Mouse (Mus musculus): ENCODE measurements at regions not wholly inside any gene's neighbourhood (a gene's known extent, or its start where the extent isn't known, plus 50 kb on each side); places are given as distances from the start of the nearest gene placed in this dataset.

DNA sequence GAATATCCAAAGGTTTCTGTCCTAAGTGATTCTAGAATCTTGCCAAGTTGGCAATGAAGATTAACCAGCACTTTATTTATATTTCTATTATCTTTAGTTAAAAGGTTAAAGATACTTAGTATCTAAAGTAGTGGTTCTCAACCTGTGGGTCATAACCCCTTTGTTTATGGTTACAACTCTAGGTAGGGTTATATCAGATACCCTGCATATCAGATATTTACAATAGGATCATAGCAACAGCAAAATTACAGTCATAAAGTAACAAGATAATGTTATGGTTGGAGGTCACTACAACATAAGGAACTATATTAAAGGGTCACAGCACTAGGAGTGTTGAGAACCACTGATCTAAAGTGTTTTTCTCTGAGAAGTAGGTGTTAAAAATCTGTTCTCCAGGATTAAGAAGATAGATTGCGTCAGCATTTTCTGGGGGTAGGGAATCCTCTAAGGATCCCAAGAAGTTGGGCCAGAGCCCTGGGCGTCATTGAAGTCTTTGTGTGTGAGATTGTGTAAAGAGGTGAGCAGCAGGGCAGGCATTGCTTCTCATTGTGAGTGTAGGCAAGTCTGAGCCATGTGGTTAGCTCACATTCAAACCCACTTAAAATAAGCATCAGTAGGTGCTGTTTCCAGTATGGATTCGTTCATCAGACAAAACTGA lies 201.6 kb downstream of the Klf6 start:
- Histone ChIP-seq H3K27ac (no peak overlapping the region), H3K36me3 (no peaks in the 10 kb centered on the region), H3K27me3 (ENCODE audit: insufficient read depth, poor library complexity, severe bottlenecking) (no peaks in the 10 kb centered on the region), H3K4me3 (no peak overlapping the region), H3K9me3 (no peaks in the 10 kb centered on the region), H3K4me1 (peaks cover 3% of the 10 kb centered on the region; the same call in 1 of the 2 replicates)
- WGBS: 73% methylated on average over 3 of the region's 3 CpGs
- DNase-seq (ENCODE audit: low spot score): no peak

DNA sequence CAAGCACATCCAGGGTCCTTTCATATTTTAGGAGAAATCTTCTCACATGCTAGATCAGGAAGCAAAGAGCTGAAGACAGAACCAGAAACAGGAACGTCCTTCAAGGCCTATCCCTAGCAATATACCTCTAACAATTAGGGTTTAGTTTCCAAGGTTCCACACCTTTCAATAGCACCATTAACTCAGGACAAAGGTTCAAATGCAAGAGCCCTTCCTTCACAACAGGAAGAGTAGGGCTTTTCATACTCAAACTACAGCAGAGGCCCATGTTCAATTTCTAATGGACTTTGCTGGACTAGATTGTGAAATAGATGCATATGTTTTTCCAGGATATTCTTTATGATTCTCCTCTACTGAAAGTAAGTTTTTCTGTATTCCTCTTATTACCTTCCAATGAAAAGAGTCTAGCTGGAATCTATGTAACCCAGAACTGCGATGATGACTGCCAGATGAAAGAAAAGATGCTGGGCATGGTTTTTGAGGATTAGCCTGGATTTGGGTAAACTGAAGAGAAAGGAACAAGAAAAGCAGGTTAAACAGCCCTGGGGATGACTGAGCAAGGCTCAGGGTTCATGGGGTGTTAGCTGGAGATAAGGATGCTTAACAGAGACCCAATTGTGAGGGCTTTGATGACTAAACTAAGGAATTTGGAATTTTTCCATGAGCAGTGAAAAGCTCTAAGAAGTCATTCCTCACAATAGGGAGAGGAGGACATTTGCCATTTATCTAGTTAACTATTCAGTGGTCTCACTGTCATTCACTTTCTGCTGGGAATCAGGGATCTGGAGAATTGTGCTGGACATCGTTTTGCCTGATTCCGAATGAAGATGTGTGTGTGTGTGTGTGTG lies 215.9 kb downstream of the Klf6 start:
- 79% methylated on average over 4 of the region's 4 CpGs for WGBS
- no peak for DNase-seq (ENCODE audit: low spot score)
- no peaks in the 10 kb centered on the region for H3K27me3 ChIP-seq (ENCODE audit: insufficient read depth, poor library complexity, severe bottlenecking)

DNA sequence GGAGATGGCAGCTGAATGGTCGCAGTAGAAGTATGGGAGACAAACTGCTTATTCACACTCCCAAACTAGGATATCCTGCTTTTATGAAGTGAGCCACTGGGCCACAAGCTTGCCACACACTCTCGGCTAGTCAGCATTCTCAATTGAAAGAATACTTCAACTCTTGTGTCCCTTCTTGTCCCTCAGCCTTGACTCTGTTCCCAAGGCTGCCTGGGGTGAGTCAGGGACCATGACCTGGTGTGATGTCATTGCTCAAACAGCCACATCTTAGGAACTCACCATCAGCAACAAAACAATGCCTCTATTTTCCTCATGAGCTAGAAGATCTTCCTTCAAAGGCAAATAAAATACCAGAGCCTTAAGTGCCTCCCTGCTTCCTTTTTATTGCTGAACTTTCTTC lies 224.6 kb downstream of the Klf6 start:
- Histone ChIP-seq H3K9me3 (no peaks in the 10 kb centered on the region), H3K27ac (no peak overlapping the region), H3K27me3 (ENCODE audit: insufficient read depth, poor library complexity, severe bottlenecking) (no peaks in the 10 kb centered on the region), H3K36me3 (no peaks in the 10 kb centered on the region), H3K4me1 (no peaks in the 10 kb centered on the region), H3K4me3 (no peak overlapping the region)
- 61% methylated on average over 2 of the region's 2 CpGs for WGBS
- no peak for DNase-seq (ENCODE audit: low spot score)

More for the DNA sequence above, 215.9 kb downstream of the Klf6 start:
- no peaks in the 10 kb centered on the region for H3K9me3 ChIP-seq
- no peaks in the 10 kb centered on the region for H3K36me3 ChIP-seq
- no peak overlapping the region for H3K4me3 ChIP-seq
- H3K4me1 ChIP-seq: no peaks in the 10 kb centered on the region
- no peak overlapping the region for H3K27ac ChIP-seq

DNA sequence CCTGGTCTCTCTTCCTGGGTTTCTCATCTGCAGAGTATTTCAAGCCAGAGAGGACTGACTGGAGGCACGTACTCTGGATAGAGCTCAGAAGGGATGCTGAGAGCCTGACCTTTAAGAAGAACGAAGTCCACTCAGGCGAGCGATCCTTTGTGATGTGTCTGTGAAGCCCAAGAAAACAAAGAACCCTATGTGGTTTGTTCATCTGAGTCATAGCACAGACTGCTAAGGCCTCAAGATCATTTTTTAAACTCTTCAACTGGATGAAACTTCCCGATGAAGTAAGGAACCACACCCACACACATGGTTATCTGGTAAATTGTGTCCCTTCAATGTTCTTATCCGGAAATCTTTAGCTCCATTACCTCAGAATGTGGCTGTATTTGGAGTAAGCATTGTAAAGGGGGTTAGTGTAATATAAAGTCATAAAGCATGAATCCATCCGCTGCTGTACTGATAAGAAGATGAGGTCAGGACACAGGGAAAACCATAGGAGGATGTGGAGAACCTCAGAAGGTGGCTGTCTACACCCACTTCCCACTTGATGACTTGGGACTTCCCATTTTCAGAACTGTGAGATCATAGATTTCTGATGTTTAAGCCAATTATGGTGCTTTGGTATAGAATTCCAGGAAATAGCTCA lies 247.9 kb downstream of the Klf6 start:
- no peaks in the 10 kb centered on the region for H3K4me1 ChIP-seq
- H3K9me3 ChIP-seq: no peaks in the 10 kb centered on the region
- no peaks in the 10 kb centered on the region for H3K27me3 ChIP-seq (ENCODE audit: insufficient read depth, poor library complexity, severe bottlenecking)
- no peaks in the 10 kb centered on the region for H3K36me3 ChIP-seq
- no peak overlapping the region for H3K4me3 ChIP-seq
- WGBS: 77% methylated on average over 7 of the region's 7 CpGs
- no peak for DNase-seq (ENCODE audit: low spot score)
- H3K27ac ChIP-seq: no peak overlapping the region

DNA sequence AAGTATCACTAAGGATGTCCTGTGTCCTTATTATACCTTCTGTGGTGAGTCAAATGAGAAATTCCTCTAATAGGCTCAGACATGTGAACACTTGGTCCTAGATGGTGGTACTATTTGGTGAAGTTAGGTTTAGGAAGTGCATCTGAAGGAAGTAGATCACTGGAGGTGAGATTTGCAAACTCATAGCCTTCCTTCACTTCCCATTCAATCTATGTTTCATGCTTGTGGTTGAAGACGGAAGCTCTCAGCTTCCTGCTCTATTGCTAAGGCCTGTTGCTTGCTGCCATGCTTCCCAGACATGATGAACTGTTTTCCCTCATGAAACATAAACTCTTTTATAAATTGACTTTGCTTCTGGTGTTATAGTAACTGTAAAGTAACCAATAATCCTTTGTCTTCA lies 258.4 kb downstream of the Klf6 start:
- 86% methylated on average over 1 of the region's 1 CpGs for WGBS
- no peak for DNase-seq (ENCODE audit: low spot score)
- H3K4me3 ChIP-seq: no peak overlapping the region
- no peaks in the 10 kb centered on the region for H3K27me3 ChIP-seq (ENCODE audit: insufficient read depth, poor library complexity, severe bottlenecking)
- no peak overlapping the region for H3K27ac ChIP-seq
- H3K36me3 ChIP-seq: no peaks in the 10 kb centered on the region
- no peaks in the 10 kb centered on the region for H3K9me3 ChIP-seq
- no peaks in the 10 kb centered on the region for H3K4me1 ChIP-seq

DNA sequence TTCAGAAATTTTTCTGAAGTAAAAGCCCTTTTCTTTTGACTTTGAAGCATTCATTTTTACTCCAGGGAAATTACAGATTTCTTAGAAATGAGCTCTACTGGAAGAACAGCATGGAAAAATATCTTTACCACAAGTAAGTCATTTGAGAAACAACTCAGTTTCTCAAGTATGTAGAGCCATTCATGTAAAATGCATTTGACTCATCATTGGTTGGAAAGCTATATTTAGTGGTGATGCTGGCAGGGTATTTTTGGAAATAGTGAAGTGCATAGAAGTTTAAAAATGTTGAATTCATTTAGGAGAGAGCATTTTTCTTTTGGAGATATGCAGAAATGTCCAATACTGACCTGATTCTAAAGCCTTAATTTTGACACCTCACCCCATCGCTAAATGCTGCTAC lies 266.0 kb downstream of the Klf6 start:
- Histone ChIP-seq H3K27ac (no peak overlapping the region), H3K4me3 (no peak overlapping the region), H3K36me3 (no peaks in the 10 kb centered on the region), H3K9me3 (no peaks in the 10 kb centered on the region), H3K27me3 (ENCODE audit: insufficient read depth, poor library complexity, severe bottlenecking) (no peaks in the 10 kb centered on the region), H3K4me1 (peaks cover 4% of the 10 kb centered on the region; the same call in 1 of the 2 replicates)
- 82% methylated on average over 1 of the region's 1 CpGs for WGBS
- DNase-seq (ENCODE audit: low spot score): no peak

DNA sequence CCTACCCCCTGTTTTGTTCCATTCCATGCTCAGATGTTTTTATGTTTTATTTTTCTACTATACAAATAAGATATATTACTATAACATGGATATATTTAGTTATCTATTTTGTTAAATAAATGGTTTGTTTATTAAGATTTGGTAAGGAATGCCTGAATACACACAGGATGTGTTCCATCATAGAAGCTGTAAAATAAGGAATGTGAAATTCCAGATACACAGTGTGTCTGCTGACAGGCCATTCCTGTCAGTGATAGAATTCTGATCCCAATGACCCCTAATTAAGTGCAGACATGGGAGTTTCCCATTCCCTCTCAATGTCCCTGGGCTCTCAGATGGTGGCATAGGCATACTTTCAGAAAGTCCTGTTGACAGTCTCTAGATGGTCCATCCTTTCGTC lies 267.6 kb downstream of the Klf6 start:
- H3K27me3 ChIP-seq (ENCODE audit: insufficient read depth, poor library complexity, severe bottlenecking): no peaks in the 10 kb centered on the region
- no peak overlapping the region for H3K4me3 ChIP-seq
- peaks cover 4% of the 10 kb centered on the region; the same call in 1 of the 2 replicates for H3K4me1 ChIP-seq
- no peaks in the 10 kb centered on the region for H3K36me3 ChIP-seq
- 55% methylated on average over 1 of the region's 1 CpGs for WGBS
- no peaks in the 10 kb centered on the region for H3K9me3 ChIP-seq
- no peak overlapping the region for H3K27ac ChIP-seq
- no peak for DNase-seq (ENCODE audit: low spot score)

DNA sequence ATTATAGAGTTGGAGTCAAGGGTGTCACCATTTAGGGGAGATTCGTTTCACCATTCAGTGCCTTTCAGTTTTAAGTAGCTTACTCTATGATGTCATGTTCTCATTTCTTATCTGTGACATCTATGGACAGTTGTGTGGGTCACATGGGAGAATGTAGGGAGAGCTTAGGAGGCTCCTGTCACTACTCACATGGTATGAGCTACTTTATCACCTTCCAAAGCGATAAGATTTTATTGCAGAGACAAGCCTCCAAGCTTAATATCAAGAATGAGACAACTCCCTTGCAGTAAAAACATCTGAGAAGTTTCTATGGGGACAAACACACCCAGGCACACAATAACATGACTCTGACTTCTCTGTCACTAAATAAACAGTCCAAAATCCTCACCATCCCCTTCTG lies 270.1 kb downstream of the Klf6 start:
- Histone ChIP-seq H3K9me3 (no peaks in the 10 kb centered on the region), H3K27ac (no peak overlapping the region)
- WGBS: 50% methylated on average over 2 of the region's 2 CpGs

DNA sequence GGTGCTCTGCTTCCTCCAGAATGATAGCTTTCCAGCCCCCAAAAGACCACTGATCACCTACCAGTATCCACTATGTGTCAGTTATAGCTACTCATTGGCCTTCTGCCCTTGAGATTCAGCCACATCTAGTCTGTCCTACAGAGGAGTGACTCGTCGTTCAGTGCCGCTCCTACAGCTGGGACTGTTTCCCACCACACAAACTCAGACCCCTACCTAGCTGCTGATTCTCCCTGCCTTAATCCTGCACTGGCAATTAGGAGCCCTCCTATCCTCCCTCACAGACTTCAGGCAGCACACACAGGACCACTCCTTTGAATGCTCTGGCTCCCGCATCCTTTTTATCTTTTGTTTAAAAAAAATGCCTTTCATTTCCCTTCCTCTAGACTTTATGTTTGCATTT lies 275.9 kb downstream of the Klf6 start:
- H3K9me3 ChIP-seq: no peaks in the 10 kb centered on the region
- WGBS: 54% methylated on average over 4 of the region's 4 CpGs
- H3K4me1 ChIP-seq: no peaks in the 10 kb centered on the region
- no peaks in the 10 kb centered on the region for H3K27me3 ChIP-seq (ENCODE audit: insufficient read depth, poor library complexity, severe bottlenecking)
- no peak overlapping the region for H3K4me3 ChIP-seq
- no peak overlapping the region for H3K27ac ChIP-seq
- H3K36me3 ChIP-seq: no peaks in the 10 kb centered on the region
- DNase-seq (ENCODE audit: low spot score): no peak

More for the DNA sequence above, 270.1 kb downstream of the Klf6 start:
- Histone ChIP-seq H3K27me3 (ENCODE audit: insufficient read depth, poor library complexity, severe bottlenecking) (no peaks in the 10 kb centered on the region), H3K36me3 (no peaks in the 10 kb centered on the region), H3K4me3 (no peak overlapping the region), H3K4me1 (peaks cover 4% of the 10 kb centered on the region; the same call in 1 of the 2 replicates)
- no peak for DNase-seq (ENCODE audit: low spot score)

DNA sequence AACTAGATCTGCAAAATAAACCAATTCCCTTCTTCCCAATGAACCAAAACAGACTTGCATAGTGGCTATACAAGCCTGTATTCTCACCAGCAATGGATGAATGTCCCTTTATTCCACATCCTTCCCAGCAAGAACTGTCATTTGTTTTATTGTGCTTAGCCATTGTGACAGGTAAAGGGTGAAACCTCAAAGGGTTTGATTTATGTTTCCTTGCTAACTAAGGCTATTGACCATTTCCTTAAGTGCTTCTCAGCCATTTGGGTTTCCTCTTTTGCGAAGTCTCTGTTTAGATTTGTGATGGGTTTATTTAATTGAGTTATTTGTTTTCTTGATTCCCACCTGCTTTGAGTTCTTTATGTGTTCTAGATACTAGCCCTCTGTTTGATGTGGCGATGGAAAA lies 281.5 kb downstream of the Klf6 start:
- 71% methylated on average over 2 of the region's 2 CpGs for WGBS

DNA sequence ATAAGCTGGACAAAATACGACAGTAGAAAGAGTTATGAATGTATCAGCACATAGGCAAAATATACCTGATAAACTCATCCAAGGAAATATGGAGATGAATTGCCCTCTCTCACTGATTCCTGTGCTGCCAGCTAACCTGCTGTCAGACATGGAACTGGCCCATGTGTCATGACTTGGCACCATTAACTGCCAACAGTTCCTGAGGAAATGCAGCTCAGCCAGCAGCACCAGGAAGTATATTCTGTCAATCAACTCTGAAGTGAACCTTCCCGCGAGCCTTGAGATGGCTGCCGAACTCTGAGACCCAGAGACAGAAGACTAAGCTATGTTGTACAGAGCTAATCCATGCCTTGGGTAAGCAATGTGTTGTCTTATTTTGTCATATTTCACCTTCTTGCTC lies 292.4 kb downstream of the Klf6 start:
- H3K27me3 ChIP-seq (ENCODE audit: insufficient read depth, poor library complexity, severe bottlenecking): no peaks in the 10 kb centered on the region
- H3K36me3 ChIP-seq: no peaks in the 10 kb centered on the region
- no peak for DNase-seq (ENCODE audit: low spot score)
- no peaks in the 10 kb centered on the region for H3K4me1 ChIP-seq
- H3K4me3 ChIP-seq: no peak overlapping the region
- WGBS: 71% methylated on average over 4 of the region's 4 CpGs
- H3K9me3 ChIP-seq: no peaks in the 10 kb centered on the region
- H3K27ac ChIP-seq: no peak overlapping the region

More for the DNA sequence above, 281.5 kb downstream of the Klf6 start:
- DNase-seq (ENCODE audit: low spot score): no peak
- no peaks in the 10 kb centered on the region for H3K4me1 ChIP-seq
- no peaks in the 10 kb centered on the region for H3K36me3 ChIP-seq
- no peaks in the 10 kb centered on the region for H3K27me3 ChIP-seq (ENCODE audit: insufficient read depth, poor library complexity, severe bottlenecking)
- H3K9me3 ChIP-seq: no peaks in the 10 kb centered on the region
- no peak overlapping the region for H3K27ac ChIP-seq
- H3K4me3 ChIP-seq: no peak overlapping the region

DNA sequence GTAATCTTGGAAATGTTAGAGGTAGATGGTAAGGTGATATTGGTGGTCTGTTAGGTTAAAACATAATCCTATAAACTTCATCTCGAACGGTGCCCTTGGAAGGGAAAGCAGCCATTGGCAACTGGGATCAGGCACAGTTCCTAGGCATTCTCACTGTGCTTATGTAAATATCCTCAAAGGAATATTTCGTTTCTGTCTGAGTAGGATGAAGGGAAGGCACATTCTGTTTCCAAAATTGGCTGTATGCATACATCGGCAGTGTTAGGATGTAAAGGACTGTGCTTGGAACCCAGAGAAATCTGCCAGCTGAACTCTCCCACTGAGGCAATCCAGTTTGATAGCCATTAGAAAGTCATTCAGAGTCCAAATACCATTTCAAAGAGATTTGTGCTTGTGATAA lies 294.9 kb downstream of the Klf6 start:
- WGBS: 75% methylated on average over 4 of the region's 4 CpGs
- no peak overlapping the region for H3K27ac ChIP-seq
- H3K36me3 ChIP-seq: no peaks in the 10 kb centered on the region
- no peaks in the 10 kb centered on the region for H3K4me1 ChIP-seq
- DNase-seq (ENCODE audit: low spot score): no peak
- H3K27me3 ChIP-seq (ENCODE audit: insufficient read depth, poor library complexity, severe bottlenecking): no peaks in the 10 kb centered on the region
- H3K4me3 ChIP-seq: no peak overlapping the region
- no peaks in the 10 kb centered on the region for H3K9me3 ChIP-seq

DNA sequence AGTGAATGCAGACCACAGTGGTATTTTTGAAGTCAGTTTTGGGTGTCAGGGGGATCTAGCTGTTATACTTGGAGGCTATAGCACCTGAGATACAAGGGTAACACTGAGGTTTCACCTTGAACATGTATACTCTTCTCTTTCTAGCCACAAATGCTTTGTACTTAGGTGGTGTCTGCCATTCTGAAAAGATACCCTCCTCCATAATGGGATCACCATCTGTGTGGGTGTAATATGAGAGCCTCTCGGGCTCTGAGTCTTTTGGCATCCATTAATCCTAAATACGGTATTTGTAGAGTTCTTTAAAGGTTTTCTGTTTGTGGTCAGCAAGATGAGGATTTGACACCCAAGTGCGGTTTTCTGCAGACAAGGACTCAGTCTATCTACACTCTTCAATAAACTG lies 295.7 kb downstream of the Klf6 start:
- no peaks in the 10 kb centered on the region for H3K4me1 ChIP-seq
- no peaks in the 10 kb centered on the region for H3K9me3 ChIP-seq
- 66% methylated on average over 3 of the region's 3 CpGs for WGBS
- no peak overlapping the region for H3K4me3 ChIP-seq
- no peaks in the 10 kb centered on the region for H3K36me3 ChIP-seq
- H3K27me3 ChIP-seq (ENCODE audit: insufficient read depth, poor library complexity, severe bottlenecking): no peaks in the 10 kb centered on the region
- DNase-seq (ENCODE audit: low spot score): no peak
- H3K27ac ChIP-seq: no peak overlapping the region

Measured in heart, embryonic 10.5 days (tissue).